Mouse (Mus musculus): Measurements from ENCODE around the gene Prrxl1. TPM values are rescaled to one million over a fixed set of nuclear protein-coding genes. Genes with fewer than 3 reads are reported as not detected.

Prrxl1 gene
- total RNA-seq (2017): not detected in 2 replicates

- ATAC-seq (ENCODE audit: extremely low read depth, insufficient number of reproducible peaks, low FRiP score, poor library complexity, severe bottlenecking): no peak
These were observed at the start of gene Prrxl1 for GRCm38 (mm10) chr14:32599290-32600041. Prrxl1 (plus strand) TSS chr14:32599407.

GRCm38 (mm10) chr14:32551854-32552253 is 47.4 kb upstream of the Prrxl1 start:
- ATAC-seq (ENCODE audit: extremely low read depth, insufficient number of reproducible peaks, low FRiP score, poor library complexity, severe bottlenecking): no peak

- no peak for ATAC-seq (ENCODE audit: extremely low read depth, insufficient number of reproducible peaks, low FRiP score, poor library complexity, severe bottlenecking)
These were observed 45.9 kb upstream of the Prrxl1 start for GRCm38 (mm10) chr14:32553198-32553903.

GRCm38 (mm10) chr14:32554860-32555526 is 44.2 kb upstream of the Prrxl1 start:
- no peak for ATAC-seq (ENCODE audit: extremely low read depth, insufficient number of reproducible peaks, low FRiP score, poor library complexity, severe bottlenecking)

GRCm38 (mm10) chr14:32561428-32561827 is 37.8 kb upstream of the Prrxl1 start:
- no peak for ATAC-seq (ENCODE audit: extremely low read depth, insufficient number of reproducible peaks, low FRiP score, poor library complexity, severe bottlenecking)

- no peak for ATAC-seq (ENCODE audit: extremely low read depth, insufficient number of reproducible peaks, low FRiP score, poor library complexity, severe bottlenecking)
These were observed 35.5 kb upstream of the Prrxl1 start for GRCm38 (mm10) chr14:32563661-32564060.

GRCm38 (mm10) chr14:32572519-32572918 is 26.7 kb upstream of the Prrxl1 start:
- ATAC-seq (ENCODE audit: extremely low read depth, insufficient number of reproducible peaks, low FRiP score, poor library complexity, severe bottlenecking): no peak

- no peak for ATAC-seq (ENCODE audit: extremely low read depth, insufficient number of reproducible peaks, low FRiP score, poor library complexity, severe bottlenecking)
These were observed 20.8 kb upstream of the Prrxl1 start for GRCm38 (mm10) chr14:32578420-32578819.

- no peak for ATAC-seq (ENCODE audit: extremely low read depth, insufficient number of reproducible peaks, low FRiP score, poor library complexity, severe bottlenecking)
These were observed 15.5 kb upstream of the Prrxl1 start for GRCm38 (mm10) chr14:32583696-32584095.

GRCm38 (mm10) chr14:32587013-32587784 is 12.0 kb upstream of the Prrxl1 start:
- no peak for ATAC-seq (ENCODE audit: extremely low read depth, insufficient number of reproducible peaks, low FRiP score, poor library complexity, severe bottlenecking)

GRCm38 (mm10) chr14:32590377-32590776 is 8.8 kb upstream of the Prrxl1 start:
- no peak for ATAC-seq (ENCODE audit: extremely low read depth, insufficient number of reproducible peaks, low FRiP score, poor library complexity, severe bottlenecking)

GRCm38 (mm10) chr14:32597232-32598231 is 1.7 kb upstream of the Prrxl1 start:
- no peak for ATAC-seq (ENCODE audit: extremely low read depth, insufficient number of reproducible peaks, low FRiP score, poor library complexity, severe bottlenecking)

GRCm38 (mm10) chr14:32598437-32599219 is 579 bp upstream of the Prrxl1 start:
- ATAC-seq (ENCODE audit: extremely low read depth, insufficient number of reproducible peaks, low FRiP score, poor library complexity, severe bottlenecking): no peak

- no peak for ATAC-seq (ENCODE audit: extremely low read depth, insufficient number of reproducible peaks, low FRiP score, poor library complexity, severe bottlenecking)
These were observed 903 bp downstream of the Prrxl1 start for GRCm38 (mm10) chr14:32600110-32600509.

- ATAC-seq (ENCODE audit: extremely low read depth, insufficient number of reproducible peaks, low FRiP score, poor library complexity, severe bottlenecking): no peak
These were observed 6.3 kb downstream of the Prrxl1 start for GRCm38 (mm10) chr14:32605508-32605907.

- ATAC-seq (ENCODE audit: extremely low read depth, insufficient number of reproducible peaks, low FRiP score, poor library complexity, severe bottlenecking): no peak
These were observed 7.1 kb downstream of the Prrxl1 start for GRCm38 (mm10) chr14:32606316-32606715.

- ATAC-seq (ENCODE audit: extremely low read depth, insufficient number of reproducible peaks, low FRiP score, poor library complexity, severe bottlenecking): no peak
These were observed 10.2 kb downstream of the Prrxl1 start for GRCm38 (mm10) chr14:32609392-32609791.
